Mouse (Mus musculus) cerebellum, postnatal 36 days (tissue): ENCODE results near the gene Tpm1.

Source experiments
- DNase-seq, 2 experiments: peaks; one replicate each; pipeline ENCODE4 v3.0.0; 2021 to 2022; ENCODE audit warnings: mixed read lengths in 2 of 2

Gene Tpm1

GRCm38 (mm10) chr9:66978468-66978867 lies 70.7 kb downstream of the Tpm1 start:
- DNase-seq, result no peak

DNA sequence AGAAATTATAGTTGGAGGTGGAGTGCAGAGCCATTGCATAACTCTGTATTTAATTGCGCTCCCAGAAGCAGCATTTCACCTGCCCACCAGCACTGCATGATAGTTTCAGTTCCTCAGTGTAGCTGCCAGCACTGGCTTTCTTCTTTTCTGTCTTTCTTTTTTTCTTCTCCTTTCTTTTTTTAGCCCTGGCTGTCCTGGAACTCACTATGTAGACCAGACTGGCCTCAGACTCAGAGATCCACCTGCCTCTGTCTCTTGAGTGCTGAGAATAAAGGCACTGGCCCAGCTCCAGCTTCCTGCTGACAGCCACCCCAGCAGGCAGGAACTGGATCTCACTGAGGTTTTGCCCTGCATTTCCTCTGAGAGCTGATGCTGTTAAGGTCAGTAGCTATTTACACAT lies 71.2 kb downstream of the Tpm1 start:
- DNase-seq, result peak; percentile 29 to 42

DNA sequence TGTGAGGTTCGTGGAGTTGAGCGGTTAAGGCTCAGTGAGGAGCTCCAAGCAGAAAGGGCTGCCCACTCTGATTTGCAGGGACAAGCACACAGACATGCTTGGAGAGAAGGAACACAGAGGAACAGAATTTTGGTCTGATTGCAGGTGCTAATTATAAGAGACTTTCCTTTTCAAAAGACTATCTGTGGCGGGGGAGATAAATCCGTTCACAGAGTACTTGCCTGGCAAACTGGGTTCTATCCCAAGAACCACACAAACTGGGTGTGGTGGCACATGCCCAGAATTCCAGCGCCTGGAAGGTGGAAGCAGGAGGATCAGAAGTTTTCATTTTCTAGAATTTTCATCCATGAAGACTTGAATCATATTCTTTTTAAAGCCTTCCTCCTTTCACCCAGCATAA lies 72.1 kb downstream of the Tpm1 start:
- DNase-seq, result no peak

- DNase-seq, result peak; percentile 94 to 97
These were observed 74.0 kb downstream of the Tpm1 start, which contains the start of gene Lactb for GRCm38 (mm10) chr9:66975239-66975645. TSS of gene Lactb (minus strand) at chr9:66975484.

DNA sequence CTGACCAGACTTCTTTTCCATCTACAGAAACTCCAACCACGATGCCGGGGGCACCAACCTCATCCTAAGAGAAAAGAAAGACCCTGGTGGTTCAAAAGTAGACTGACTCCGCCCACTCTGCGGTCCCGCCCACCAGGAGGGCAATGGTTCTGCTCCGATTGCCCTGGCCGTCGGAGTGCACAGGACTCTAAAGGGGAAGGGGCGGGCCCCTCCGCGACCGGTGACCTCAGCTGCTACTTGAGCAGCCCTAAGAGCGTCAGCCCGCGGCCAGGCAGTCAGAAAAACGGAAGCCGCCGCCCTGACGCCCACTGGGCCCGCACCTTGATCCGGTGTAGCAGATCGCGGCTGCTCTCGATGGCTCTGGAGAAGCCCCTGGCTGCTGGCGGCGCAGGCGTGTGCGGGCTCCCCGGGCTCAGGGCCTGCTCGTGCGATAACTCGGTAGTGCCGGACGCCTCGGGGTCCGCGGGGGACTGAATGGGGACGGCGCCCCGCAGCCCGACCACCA lies 74.4 kb downstream of the Tpm1 start:
- DNase-seq, result peak; percentile 58 to 68
